Mouse (Mus musculus): ENCODE measurements around the gene Snx33. TPM values are rescaled to one million over a fixed set of nuclear protein-coding genes. Genes with fewer than 3 reads are reported as not detected.
A peak's percentile ranks its signal among the peaks of the same experiment; 100 is the strongest.

The Snx33 gene
- polyA plus RNA-seq, 1 experiment from 2014 or later = 8.7 TPM

DNA sequence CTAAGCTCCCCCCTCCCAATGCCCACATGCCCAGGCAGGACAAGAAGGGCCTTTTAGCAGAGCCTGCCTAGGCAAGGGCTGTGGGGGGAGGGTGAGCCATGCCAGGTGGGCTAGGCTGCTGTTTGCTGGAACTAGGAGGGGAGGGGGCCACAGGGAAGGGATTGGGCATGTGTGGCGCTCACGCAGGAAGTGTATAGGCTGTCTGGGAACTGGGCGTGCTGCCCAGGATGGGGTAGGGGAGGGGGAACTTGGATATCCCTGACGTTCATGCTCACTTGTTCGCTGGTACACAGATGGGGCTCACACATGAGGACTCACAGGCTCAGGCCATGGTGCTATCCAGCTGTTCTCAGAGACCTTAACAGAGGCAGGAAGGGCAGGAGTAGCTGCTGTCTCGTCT, 59.9 kb downstream of the Snx33 start:
- WGBS = 24% methylated on average over 6 of the region's 6 CpGs
- Histone ChIP-seq H3K4me3 (ENCODE audit: low read depth, low read length) (no peak overlapping the region), H3K9me3 (ENCODE audit: low read length) (no peaks in the 10 kb centered on the region), H3K27ac (ENCODE audit: low read length) (peak overlapping the region; percentile 38; the same call in 1 of the 2 replicates), H3K36me3 (ENCODE audit: insufficient read depth, low read length) (no peaks in the 10 kb centered on the region), H3K9ac (replicated peaks; ENCODE audit: low read depth) (no peak overlapping the region), H3K4me1 (ENCODE audit: insufficient read depth, low read depth, low read length) (peaks cover 21% of the 10 kb centered on the region), H3K27me3 (replicated peaks; ENCODE audit: insufficient read depth, low read length) (no peaks in the 10 kb centered on the region), H3K4me2 (replicated peaks; ENCODE audit: low read depth, low read length) (0 out of 2 replicates have a peak overlapping the region, but pooled peaks have one; percentile 6)
- TF ChIP-seq CTCF (IDR thresholded peaks at IDR 0.05) = no peak
- peak; percentile 34; the same call in 1 of the 2 replicates for TF ChIP-seq EP300 (IDR thresholded peaks at IDR 0.05)
- DNase-seq (ENCODE audit: low spot score) = peak; percentile 75
- ATAC-seq = peak; percentile 68

Other genes with a start within 250 kb of the Snx33 start
- 1.3 TPM in 2 replicates for gene Lingo1, start 131.9 kb downstream of the Snx33 start, polyA plus RNA-seq (2015; fragmentation: Nextera tagmentation; extraction: Ambion mirVana)
- gene Odf3l1, start 63.7 kb downstream of the Snx33 start, polyA plus RNA-seq (2015; fragmentation: Nextera tagmentation; extraction: Ambion mirVana) = 0.30 TPM in 1 of 2 replicates, not detected in the other
- gene Cspg4, start 63.3 kb downstream of the Snx33 start, polyA plus RNA-seq (2015; fragmentation: Nextera tagmentation; extraction: Ambion mirVana) = 9.1 and 10.4 TPM in 2 replicates
- 84.7 and 87.7 TPM in 2 replicates for gene Imp3, start 9.1 kb upstream of the Snx33 start, polyA plus RNA-seq (2015; fragmentation: Nextera tagmentation; extraction: Ambion mirVana)
- gene Snupn, start 22.5 kb upstream of the Snx33 start, polyA plus RNA-seq (2015; fragmentation: Nextera tagmentation; extraction: Ambion mirVana) = 12.2 and 12.7 TPM in 2 replicates
- 20.1 and 22.8 TPM in 2 replicates for gene Ptpn9, start 66.6 kb upstream of the Snx33 start, polyA plus RNA-seq (2015; fragmentation: Nextera tagmentation; extraction: Ambion mirVana)
- gene Sin3a, start 143.7 kb upstream of the Snx33 start, polyA plus RNA-seq (2015; fragmentation: Nextera tagmentation; extraction: Ambion mirVana) = 14.3 and 17.5 TPM in 2 replicates
- 36.1 and 38.8 TPM in 2 replicates for gene Man2c1, start 202.3 kb upstream of the Snx33 start, polyA plus RNA-seq (2015; fragmentation: Nextera tagmentation; extraction: Ambion mirVana)
- 6.2 and 7.2 TPM in 2 replicates for gene Neil1, start 219.9 kb upstream of the Snx33 start, polyA plus RNA-seq (2015; fragmentation: Nextera tagmentation; extraction: Ambion mirVana)
- 81.5 and 106 TPM in 2 replicates for gene Commd4, start 230.0 kb upstream of the Snx33 start, polyA plus RNA-seq (2015; fragmentation: Nextera tagmentation; extraction: Ambion mirVana)